Mouse (Mus musculus) hindbrain, embryonic 14.5 days (tissue): Measurements from ENCODE around the gene Ago1. TPM values are rescaled to one million over a fixed set of nuclear protein-coding genes. Genes with fewer than 3 reads are reported as not detected.

Experiments used
- ATAC-seq: fragments of 200-750 bp; cut with Nextera tagmentation; 2 replicates; pipeline ENCODE4 v1.8.0; 2017; ENCODE audit warnings: moderate number of reproducible peaks, mild to moderate bottlenecking, moderate TSS enrichment, moderate library complexity; ENCODE audit not compliant: low FRiP score
- DNase-seq: peaks from one replicate; pipeline ENCODE4 v3.0.0-alpha.2; 2015; ENCODE audit warnings: low spot score
- H3K27ac ChIP-seq: fragments of 300-500 bp; sonication (generic); 2 replicates; pipeline ENCODE4 v1.5.1; 2014; ENCODE audit warnings: mild to moderate bottlenecking, moderate library complexity
- H3K27me3 ChIP-seq: fragments of 300-500 bp; sonication (generic); 2 replicates; pipeline ENCODE4 v1.6.1; 2014; ENCODE audit warnings: mild to moderate bottlenecking, low read length, mixed read lengths; ENCODE audit not compliant: control insufficient read depth, insufficient read depth
- H3K36me3 ChIP-seq: fragments of 300-500 bp; sonication (generic); replicated peaks from 2 replicates; pipeline ENCODE4 v1.6.1; 2014; ENCODE audit not compliant: control insufficient read depth, insufficient read depth
- H3K4me1 ChIP-seq: fragments of 300-500 bp; sonication (generic); replicated peaks from 2 replicates; pipeline ENCODE4 v1.6.1; 2014; ENCODE audit warnings: antibody characterized with exemption, low read length, mixed read lengths; ENCODE audit not compliant: control insufficient read depth, insufficient read depth
- H3K4me2 ChIP-seq: fragments of 300-500 bp; sonication (generic); replicated peaks from 2 replicates; pipeline ENCODE4 v1.6.1; 2014; ENCODE audit warnings: mild to moderate bottlenecking, moderate library complexity
- H3K4me3 ChIP-seq: fragments of 300-500 bp; sonication (generic); replicated peaks from 2 replicates; pipeline ENCODE4 v1.5.1; 2014; ENCODE audit warnings: mild to moderate bottlenecking, low read length
- H3K9ac ChIP-seq: fragments of 300-500 bp; sonication (generic); 2 replicates; pipeline ENCODE4 v1.6.1; 2014
- H3K9me3 ChIP-seq: fragments of 300-500 bp; sonication (generic); 2 replicates; pipeline ENCODE4 v1.6.1; 2016; ENCODE audit warnings: low read length; ENCODE audit not compliant: control insufficient read depth
- WGBS: fragments of 180-500 bp; shearing (Covaris S2); extraction: QIAGEN DNeasy Blood & Tissue Kit; methylation state at CpG from one replicate; pipeline ENCODE4 v1.1.7; 2014; 5-methylcytosine and 5-hydroxymethylcytosine counted together
- polyA plus RNA-seq: library from polyadenylated mRNA; unstranded; fragments of >200 nt; fragmentation: Nextera tagmentation; extraction: Ambion mirVana; gene quantifications from 2 replicates; pipeline ENCODE4 v1.2.1, GENCODE M21; 2014

The Ago1 gene
- polyA plus RNA-seq, 1 experiment from 2014 or later, result 15.0 TPM

DNA sequence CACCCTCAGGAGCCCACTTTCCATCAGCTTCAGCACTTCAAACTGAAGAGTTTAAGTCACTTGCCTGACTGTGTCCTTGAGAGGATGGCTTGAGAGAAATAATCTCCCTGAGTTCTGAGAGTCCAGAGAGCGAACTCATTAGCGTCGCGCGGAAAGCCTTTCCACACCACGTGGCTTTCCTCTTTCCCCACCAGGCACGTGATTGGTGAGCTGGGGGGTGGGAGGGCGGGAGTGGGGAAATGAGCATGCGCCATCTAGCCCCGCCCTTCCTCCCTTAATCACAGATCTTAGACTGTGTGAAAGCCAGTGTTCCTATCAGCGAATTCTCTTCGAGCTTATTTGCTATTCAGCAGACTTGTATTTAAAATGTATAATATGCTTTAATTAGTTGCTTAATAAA is 14.6 kb upstream of the Ago1 start:
- 83% methylated on average over 12 of the region's 12 CpGs for WGBS
- Histone ChIP-seq H3K9me3 (no peaks in the 10 kb centered on the region), H3K4me1 (no peaks in the 10 kb centered on the region), H3K27me3 (no peaks in the 10 kb centered on the region), H3K4me2 (no peak overlapping the region), H3K36me3 (no peaks in the 10 kb centered on the region), H3K4me3 (no peak overlapping the region), H3K27ac (no peak overlapping the region), H3K9ac (no peak overlapping the region)
- ATAC-seq, result no peak
- DNase-seq, result no peak

GRCm38 (mm10) chr4:126481461-126481860 is 13.1 kb upstream of the Ago1 start:
- 95% methylated on average over 5 of the region's 5 CpGs for WGBS
- H3K36me3 ChIP-seq, result no peaks in the 10 kb centered on the region
- H3K27ac ChIP-seq, result no peak overlapping the region
- no peaks in the 10 kb centered on the region for H3K9me3 ChIP-seq
- no peak for DNase-seq
- no peak overlapping the region for H3K4me2 ChIP-seq
- H3K4me3 ChIP-seq, result no peak overlapping the region
- H3K4me1 ChIP-seq, result no peaks in the 10 kb centered on the region
- H3K9ac ChIP-seq, result no peak overlapping the region
- ATAC-seq, result no peak
- H3K27me3 ChIP-seq, result no peaks in the 10 kb centered on the region

DNA sequence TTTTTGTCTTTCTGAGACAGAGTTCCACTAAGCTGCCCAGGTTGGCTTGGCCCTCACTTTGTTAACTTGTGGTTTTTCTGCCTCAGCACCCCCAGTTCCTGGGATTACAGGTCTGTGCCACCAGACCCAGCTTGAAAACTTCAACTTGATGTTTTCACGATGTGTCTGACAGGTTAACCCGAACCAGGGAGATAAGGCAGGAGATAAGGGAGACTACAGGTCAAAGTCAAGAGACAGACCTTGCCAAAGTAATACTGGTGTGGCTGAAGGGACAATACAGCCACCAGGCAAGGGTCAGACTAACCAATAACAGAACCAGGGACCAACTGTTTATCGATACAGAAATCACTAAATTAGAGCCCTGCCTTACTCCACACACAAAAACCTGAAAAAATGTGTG is 11.9 kb upstream of the Ago1 start:
- WGBS, result 86% methylated on average over 3 of the region's 3 CpGs
- Histone ChIP-seq H3K27me3 (no peaks in the 10 kb centered on the region), H3K27ac (no peak overlapping the region), H3K9ac (no peak overlapping the region), H3K4me1 (no peaks in the 10 kb centered on the region), H3K4me2 (no peak overlapping the region), H3K4me3 (no peak overlapping the region), H3K36me3 (no peaks in the 10 kb centered on the region), H3K9me3 (no peaks in the 10 kb centered on the region)
- ATAC-seq, result no peak
- no peak for DNase-seq

GRCm38 (mm10) chr4:126473031-126473430 is 4.6 kb upstream of the Ago1 start:
- no peaks in the 10 kb centered on the region for H3K4me1 ChIP-seq
- 53% methylated on average over 5 of the region's 5 CpGs for WGBS
- no peak overlapping the region for H3K9ac ChIP-seq
- H3K9me3 ChIP-seq, result no peaks in the 10 kb centered on the region
- ATAC-seq (no peak), DNase-seq (no peak)
- no peaks in the 10 kb centered on the region for H3K36me3 ChIP-seq
- H3K4me3 ChIP-seq, result no peak overlapping the region
- no peak overlapping the region for H3K27ac ChIP-seq
- H3K27me3 ChIP-seq, result no peaks in the 10 kb centered on the region
- H3K4me2 ChIP-seq, result no peak overlapping the region

GRCm38 (mm10) chr4:126469334-126469733 is 951 bp upstream of the Ago1 start:
- 77% methylated on average over 1 of the region's 1 CpGs for WGBS
- Histone ChIP-seq H3K4me1 (peaks cover 33% of the 10 kb centered on the region), H3K4me2 (peak overlapping the region; percentile 67), H3K4me3 (no peak overlapping the region), H3K9me3 (no peaks in the 10 kb centered on the region), H3K36me3 (no peaks in the 10 kb centered on the region), H3K27ac (peak overlapping the region; percentile 89; the same call in 1 of the 2 replicates), H3K27me3 (no peaks in the 10 kb centered on the region), H3K9ac (no peak overlapping the region)
- ATAC-seq, result no peak
- no peak for DNase-seq

GRCm38 (mm10) chr4:126468925-126469324 is 542 bp upstream of the Ago1 start:
- Histone ChIP-seq H3K4me2 (peak overlapping the region; percentile 67), H3K27ac (peak overlapping the region; percentile 89), H3K9ac (peak overlapping the region; percentile 90), H3K27me3 (no peaks in the 10 kb centered on the region), H3K4me1 (peaks cover 37% of the 10 kb centered on the region), H3K36me3 (no peaks in the 10 kb centered on the region), H3K4me3 (peak overlapping the region; percentile 64), H3K9me3 (no peaks in the 10 kb centered on the region)
- ATAC-seq (no peak), DNase-seq (no peak)
- 5% methylated on average over 8 of the region's 8 CpGs for WGBS

GRCm38 (mm10) chr4:126467721-126468284 is 580 bp downstream of the Ago1 start:
- Histone ChIP-seq H3K9me3 (no peaks in the 10 kb centered on the region), H3K4me3 (peak overlapping the region; percentile 64), H3K27me3 (no peaks in the 10 kb centered on the region), H3K36me3 (no peaks in the 10 kb centered on the region), H3K9ac (peak overlapping the region; percentile 90), H3K4me1 (peaks cover 44% of the 10 kb centered on the region), H3K27ac (peak overlapping the region; percentile 89), H3K4me2 (peak overlapping the region; percentile 67)
- ATAC-seq (peak; percentile 73), DNase-seq (peak; percentile 48)
- 0% methylated on average over 25 of the region's 25 CpGs for WGBS

GRCm38 (mm10) chr4:126466251-126466750 is 2.1 kb downstream of the Ago1 start:
- H3K4me3 ChIP-seq, result peak overlapping the region; percentile 64
- H3K9me3 ChIP-seq, result no peaks in the 10 kb centered on the region
- H3K4me2 ChIP-seq, result peak overlapping the region; percentile 67
- H3K27me3 ChIP-seq, result no peaks in the 10 kb centered on the region
- ATAC-seq, result no peak
- peak overlapping the region; percentile 59 for H3K9ac ChIP-seq
- H3K36me3 ChIP-seq, result no peaks in the 10 kb centered on the region; the same call in 1 of the 2 replicates
- H3K4me1 ChIP-seq, result peaks cover 44% of the 10 kb centered on the region
- no peak for DNase-seq
- H3K27ac ChIP-seq, result peak overlapping the region; percentile 86
- WGBS, result 4% methylated on average over 8 of the region's 8 CpGs

DNA sequence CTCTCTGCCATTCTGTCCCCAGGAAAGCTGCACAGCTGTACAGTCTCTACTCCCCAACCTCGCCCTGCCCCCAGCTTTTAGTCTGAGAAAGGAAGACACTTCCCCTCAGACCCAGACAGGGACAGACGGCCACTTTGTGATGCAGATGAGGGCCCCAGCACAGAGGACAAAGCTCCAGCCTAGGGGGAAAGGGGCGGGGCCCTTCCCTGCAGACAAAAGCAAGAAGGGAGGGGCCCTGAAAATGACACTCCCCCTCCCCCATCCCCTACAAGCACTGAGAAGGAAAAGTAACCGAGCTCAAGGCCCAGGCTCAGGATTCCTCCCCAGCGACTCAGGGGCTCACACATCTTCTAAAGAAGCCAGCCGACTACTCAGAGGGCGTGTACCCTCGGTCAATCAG is 2.5 kb downstream of the Ago1 start:
- peak overlapping the region; percentile 59 for H3K9ac ChIP-seq

GRCm38 (mm10) chr4:126464892-126465235 is 3.5 kb downstream of the Ago1 start:
- Histone ChIP-seq H3K9me3 (no peaks in the 10 kb centered on the region), H3K36me3 (peaks cover 9% of the 10 kb centered on the region), H3K4me2 (peak overlapping the region; percentile 67), H3K4me1 (peaks cover 44% of the 10 kb centered on the region), H3K27me3 (no peaks in the 10 kb centered on the region), H3K4me3 (peak overlapping the region; percentile 64), H3K27ac (peak overlapping the region; percentile 86), H3K9ac (peak overlapping the region; percentile 59)
- ATAC-seq (no peak), DNase-seq (no peak)
- WGBS, result 2% methylated on average over 2 of the region's 2 CpGs

More for the DNA sequence above, 2.5 kb downstream of the Ago1 start:
- ATAC-seq, result peak; percentile 15; the same call in 1 of the 2 replicates
- Histone ChIP-seq H3K4me2 (peak overlapping the region; percentile 67), H3K27me3 (no peaks in the 10 kb centered on the region), H3K4me3 (peak overlapping the region; percentile 64), H3K4me1 (peaks cover 44% of the 10 kb centered on the region), H3K36me3 (no peaks in the 10 kb centered on the region; the same call in 1 of the 2 replicates), H3K27ac (peak overlapping the region; percentile 86), H3K9me3 (no peaks in the 10 kb centered on the region)
- DNase-seq, result peak; percentile 63
- 0% methylated on average over 8 of the region's 8 CpGs for WGBS
